Mouse (Mus musculus) spleen, adult 2 months (tissue): Measurements from ENCODE around the gene Hmcn2. TPM values are rescaled to one million over a fixed set of nuclear protein-coding genes. Genes with fewer than 3 reads are reported as not detected.

Source experiments
- DNase-seq, 2 experiments: peaks; one replicate each; pipeline versions ENCODE4 v3.0.0 to v3.0.0-alpha.2; 2012 to 2021; ENCODE audit warnings: low spot score in 2 of 2, low read depth in 1 of 2
- H3K27ac ChIP-seq: fragments of 200-500 bp; 2 replicates; pipeline ENCODE4 v1.5.1; 2012; ENCODE audit warnings: low read length, inconsistent platforms; ENCODE audit not compliant: insufficient read depth
- H3K27me3 ChIP-seq: fragments of 200-500 bp; 2 replicates; pipeline ENCODE4 v1.6.1; 2012; ENCODE audit warnings: mild to moderate bottlenecking, moderate library complexity, low read length, inconsistent platforms; ENCODE audit not compliant: control insufficient read depth, insufficient read depth
- H3K36me3 ChIP-seq: fragments of 200-500 bp; 2 replicates; pipeline ENCODE4 v1.6.1; 2012; ENCODE audit warnings: mild to moderate bottlenecking, low read length, inconsistent platforms; ENCODE audit not compliant: control insufficient read depth, insufficient read depth
- H3K4me1 ChIP-seq: fragments of 200-500 bp; 2 replicates; pipeline ENCODE4 v1.6.1; 2011; ENCODE audit warnings: inconsistent platforms; ENCODE audit not compliant: control insufficient read depth, insufficient read depth, insufficient read length
- H3K4me3 ChIP-seq: fragments of 200-500 bp; 2 replicates; pipeline ENCODE4 v1.5.1; 2011; ENCODE audit warnings: mild to moderate bottlenecking, inconsistent platforms; ENCODE audit not compliant: insufficient read depth, insufficient read length; ENCODE audit errors: extremely low read depth
- CTCF ChIP-seq: fragments of 200-500 bp; IDR thresholded peaks from 2 replicates; pipeline ENCODE4 v1.5.1; 2011; ENCODE audit warnings: mild to moderate bottlenecking, inconsistent platforms; ENCODE audit not compliant: insufficient read depth, insufficient read length, insufficient replicate concordance; ENCODE audit errors: extremely low read depth
- POLR2A ChIP-seq: fragments of 200-500 bp; IDR thresholded peaks from 2 replicates; pipeline ENCODE4 v1.6.1; 2011; ENCODE audit warnings: low read depth, low read length, inconsistent platforms
- WGBS: fragments of 180-500 bp; shearing (Covaris S2); methylation state at CpG from one replicate; pipeline ENCODE4 v1.1.7; 2018; 5-methylcytosine and 5-hydroxymethylcytosine counted together
- polyA plus RNA-seq: library from polyadenylated mRNA; depleted of rRNA; stranded (reverse); fragments of >200 nt; gene quantifications from 2 replicates; pipeline ENCODE4 v1.2.3, GENCODE M21; 2012

Gene Hmcn2
- polyA plus RNA-seq, 1 experiment: 1.1 TPM

DNA sequence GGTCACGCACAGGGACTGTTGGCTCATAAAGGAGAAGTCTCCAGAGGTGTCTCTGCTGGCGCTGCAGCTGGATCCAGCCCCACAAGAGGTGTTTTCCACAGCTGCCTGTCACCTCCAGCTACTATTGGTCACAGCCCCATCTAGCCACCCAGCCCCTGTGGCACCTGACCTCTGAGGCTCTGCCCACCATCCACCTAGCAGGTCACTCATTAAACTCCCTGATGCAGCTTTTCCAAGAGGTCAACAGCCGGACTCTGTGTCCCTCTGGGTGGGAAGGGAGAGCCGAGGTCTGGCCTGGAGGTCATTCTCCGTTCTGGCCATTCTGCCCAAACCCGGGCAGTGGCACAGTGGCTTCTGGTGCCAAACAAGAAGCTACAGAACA is 150.3 kb downstream of the Hmcn2 start:
- 70% methylated on average over 6 of the region's 6 CpGs for WGBS
- no peaks in the 10 kb centered on the region for H3K36me3 ChIP-seq
- H3K27me3 ChIP-seq: no peaks in the 10 kb centered on the region
- H3K4me1 ChIP-seq: peaks cover 17% of the 10 kb centered on the region; the same call in 1 of the 2 replicates
- DNase-seq: no peak
- no peak for TF ChIP-seq POLR2A
- no peak for TF ChIP-seq CTCF
- 0 out of 2 replicates have a peak overlapping the region, but pooled peaks have one; percentile 26 for H3K27ac ChIP-seq
- no peak overlapping the region for H3K4me3 ChIP-seq

DNA sequence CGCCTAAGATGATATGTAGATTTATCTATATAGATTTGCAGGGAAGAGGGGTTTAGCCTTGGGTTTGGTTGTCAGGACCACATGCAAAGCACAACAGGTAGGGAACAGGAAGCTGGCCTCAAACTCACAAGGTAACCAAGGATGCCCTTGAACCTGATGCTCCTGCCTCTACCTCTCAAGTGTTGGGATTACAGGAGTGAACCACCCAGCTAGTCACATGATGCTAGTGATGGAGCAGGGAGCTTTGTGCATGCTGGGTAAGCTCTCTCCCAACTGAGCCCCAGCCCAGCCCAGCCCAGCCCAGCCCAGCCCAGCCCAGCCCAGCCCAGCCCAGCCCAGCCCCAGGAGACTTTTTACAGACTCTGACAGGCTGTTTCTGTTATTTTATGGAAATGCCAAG is 153.2 kb downstream of the Hmcn2 start:
- Histone ChIP-seq H3K36me3 (no peaks in the 10 kb centered on the region), H3K27ac (no peak overlapping the region), H3K27me3 (no peaks in the 10 kb centered on the region), H3K4me1 (peaks cover 19% of the 10 kb centered on the region; the same call in 1 of the 2 replicates), H3K4me3 (no peak overlapping the region)
- DNase-seq: no peak
- WGBS: 90% methylated on average over 1 of the region's 1 CpGs
- TF ChIP-seq POLR2A (no peak), CTCF (no peak)

GRCm38 (mm10) chr2:31468857-31469256 is 154.6 kb downstream of the Hmcn2 start:
- TF ChIP-seq CTCF (no peak), POLR2A (no peak)
- H3K4me1 ChIP-seq: peaks cover 15% of the 10 kb centered on the region; the same call in 1 of the 2 replicates
- H3K27me3 ChIP-seq: no peaks in the 10 kb centered on the region
- no peak for DNase-seq
- 89% methylated on average over 7 of the region's 7 CpGs for WGBS
- no peaks in the 10 kb centered on the region for H3K36me3 ChIP-seq
- no peak overlapping the region for H3K27ac ChIP-seq
- no peak overlapping the region for H3K4me3 ChIP-seq

DNA sequence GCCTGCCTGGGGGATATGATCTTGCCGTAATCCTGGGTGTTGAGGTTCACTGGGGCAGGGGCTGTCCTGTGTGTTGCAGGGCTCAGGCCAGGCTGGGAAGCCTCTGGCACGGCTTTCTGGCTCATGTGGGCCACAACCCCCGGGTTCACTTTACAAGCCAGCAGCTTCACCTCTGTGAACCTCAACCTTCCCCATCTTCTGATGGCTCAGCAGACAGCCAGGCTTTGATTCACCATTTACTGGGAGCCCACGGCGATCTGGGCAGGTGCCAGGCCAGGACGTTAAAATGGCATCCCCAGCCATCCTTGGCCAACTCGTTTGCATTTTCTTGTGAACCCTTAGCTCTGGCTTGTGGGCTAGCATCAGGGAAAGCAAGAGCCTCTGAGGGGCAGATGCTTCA is 155.3 kb downstream of the Hmcn2 start:
- Histone ChIP-seq H3K4me3 (peak overlapping the region; percentile 74; the same call in 1 of the 2 replicates), H3K4me1 (peaks cover 9% of the 10 kb centered on the region; the same call in 1 of the 2 replicates), H3K27ac (no peak overlapping the region), H3K36me3 (no peaks in the 10 kb centered on the region), H3K27me3 (no peaks in the 10 kb centered on the region)
- no peak for TF ChIP-seq CTCF
- no peak for TF ChIP-seq POLR2A
- 48% methylated on average over 7 of the region's 7 CpGs for WGBS
- DNase-seq: no peak

GRCm38 (mm10) chr2:31469931-31470682 is 155.9 kb downstream of the Hmcn2 start, which contains the start of gene Ass1:
Ass1 (plus strand) TSS chr2:31470207.
- Histone ChIP-seq H3K4me3 (peak within 1 kb of the TSS; percentile 74), H3K4me1 (peaks cover 5% of the 10 kb centered on the region; the same call in 1 of the 2 replicates), H3K36me3 (no peaks in the 10 kb centered on the region), H3K27ac (peak within 1 kb of the TSS; percentile 59), H3K27me3 (no peaks in the 10 kb centered on the region)
- peak; percentile 69 to 83 for DNase-seq
- TF ChIP-seq POLR2A: peak; percentile 33; the same call in 1 of the 2 replicates
- TF ChIP-seq CTCF: no peak
- WGBS: under 1% methylated on average over 49 of the region's 49 CpGs

GRCm38 (mm10) chr2:31470683-31471385 is 156.6 kb downstream of the Hmcn2 start:
- H3K36me3 ChIP-seq: no peaks in the 10 kb centered on the region
- no peak for TF ChIP-seq POLR2A
- TF ChIP-seq CTCF: no peak
- peak overlapping the region; percentile 59 for H3K27ac ChIP-seq
- peak overlapping the region; percentile 74 for H3K4me3 ChIP-seq
- no peaks in the 10 kb centered on the region for H3K27me3 ChIP-seq
- no peak for DNase-seq
- 10% methylated on average over 18 of the region's 19 CpGs for WGBS
- peaks cover 5% of the 10 kb centered on the region; the same call in 1 of the 2 replicates for H3K4me1 ChIP-seq

- Histone ChIP-seq H3K4me3 (no peak overlapping the region), H3K27me3 (no peaks in the 10 kb centered on the region), H3K4me1 (peaks cover 5% of the 10 kb centered on the region; the same call in 1 of the 2 replicates), H3K36me3 (no peaks in the 10 kb centered on the region), H3K27ac (no peak overlapping the region)
- no peak for TF ChIP-seq CTCF
- no peak for DNase-seq
- 68% methylated on average over 6 of the region's 6 CpGs for WGBS
Measured at GRCm38 (mm10) chr2:31471611-31472010, 157.4 kb downstream of the Hmcn2 start.
